Mouse (Mus musculus) lung, adult 2 months (tissue): Measurements from ENCODE around the gene Arhgef19.

Experiments used
- CTCF ChIP-seq: fragments of 200-500 bp; IDR thresholded peaks from 2 replicates; pipeline ENCODE4 v1.5.1; 2011; ENCODE audit warnings: mild to moderate bottlenecking, low read length, control low read depth; ENCODE audit not compliant: insufficient read depth
- POLR2A ChIP-seq: fragments of 200-500 bp; IDR thresholded peaks from 2 replicates; pipeline ENCODE4 v1.6.1; 2011; ENCODE audit warnings: low read depth, mild to moderate bottlenecking, control low read depth, low read length, borderline replicate concordance; ENCODE audit errors: extremely low read depth

GRCm38 (mm10) chr4:141197686-141198035 is 41.6 kb upstream of the Arhgef19 start:
- TF ChIP-seq CTCF (no peak), POLR2A (no peak)
